Mouse (Mus musculus) ES-Bruce4 (cell line): ENCODE measurements around the gene Gm28048. TPM values are rescaled to one million over a fixed set of nuclear protein-coding genes. Genes with fewer than 3 reads are reported as not detected.

Source experiments
- H3K27ac ChIP-seq: 2 replicates; pipeline ENCODE4 v1.5.1; 2012; ENCODE audit warnings: low read length, inconsistent platforms; ENCODE audit not compliant: insufficient read depth
- H3K27me3 ChIP-seq: 2 replicates; pipeline ENCODE4 v1.6.1; 2012; ENCODE audit warnings: mild to moderate bottlenecking, low read length, inconsistent platforms; ENCODE audit not compliant: control insufficient read depth, poor library complexity, insufficient read depth, severe bottlenecking
- H3K36me3 ChIP-seq: 2 replicates; pipeline ENCODE4 v1.6.1; 2012; ENCODE audit warnings: inconsistent platforms, mild to moderate bottlenecking, low read length, moderate library complexity; ENCODE audit not compliant: control insufficient read depth, poor library complexity, insufficient read depth, severe bottlenecking
- H3K4me1 ChIP-seq: one replicate; pipeline ENCODE4 v1.8.1; 2011; ENCODE audit warnings: low read length; ENCODE audit not compliant: control insufficient read depth, insufficient read depth
- H3K4me3 ChIP-seq: 2 replicates; pipeline ENCODE4 v1.5.1; 2011; ENCODE audit warnings: low read depth, mild to moderate bottlenecking, low read length
- H3K9ac ChIP-seq: 2 replicates; pipeline ENCODE4 v1.6.1; 2012; ENCODE audit warnings: low read depth, mild to moderate bottlenecking, inconsistent platforms; ENCODE audit not compliant: poor library complexity, severe bottlenecking
- H3K9me3 ChIP-seq: replicated peaks from 2 replicates; pipeline ENCODE4 v1.6.1; 2012; ENCODE audit warnings: mild to moderate bottlenecking, low read length, inconsistent platforms; ENCODE audit not compliant: control insufficient read depth, poor library complexity, insufficient read depth, severe bottlenecking
- CTCF ChIP-seq: IDR thresholded peaks from one replicate; pipeline ENCODE4 v1.8.1; 2011; ENCODE audit warnings: low read depth, low read length
- EP300 ChIP-seq: IDR thresholded peaks from 2 replicates; pipeline ENCODE4 v1.6.1; 2011; ENCODE audit warnings: low read depth, low read length; ENCODE audit not compliant: insufficient read depth
- POLR2A ChIP-seq: IDR thresholded peaks from one replicate; pipeline ENCODE4 v1.8.1; 2011; ENCODE audit warnings: low read length; ENCODE audit not compliant: insufficient read depth
- polyA plus RNA-seq: library from polyadenylated mRNA; stranded (reverse); fragments of >200 nt; gene quantifications from 2 replicates; pipeline ENCODE4 v1.2.4, GENCODE M21; 2011; ENCODE audit warnings: low read depth; ENCODE audit not compliant: missing spikeins, insufficient read depth, insufficient read length

The Gm28048 gene
- polyA plus RNA-seq, 1 experiment = 33.6 TPM

- Histone ChIP-seq H3K36me3 (no peaks in the 10 kb centered on the region), H3K9me3 (no peaks in the 10 kb centered on the region), H3K9ac (peak overlapping the region; percentile 93), H3K27ac (peak overlapping the region; percentile 27; the same call in 1 of the 2 replicates), H3K4me1 (peaks cover 2% of the 10 kb centered on the region), H3K27me3 (no peaks in the 10 kb centered on the region), H3K4me3 (peak overlapping the region; percentile 97)
- TF ChIP-seq CTCF (no peak), POLR2A (no peak), EP300 (no peak)
These were observed 123.2 kb downstream of the Gm28048 start for GRCm38 (mm10) chr11:22858441-22859300.

DNA sequence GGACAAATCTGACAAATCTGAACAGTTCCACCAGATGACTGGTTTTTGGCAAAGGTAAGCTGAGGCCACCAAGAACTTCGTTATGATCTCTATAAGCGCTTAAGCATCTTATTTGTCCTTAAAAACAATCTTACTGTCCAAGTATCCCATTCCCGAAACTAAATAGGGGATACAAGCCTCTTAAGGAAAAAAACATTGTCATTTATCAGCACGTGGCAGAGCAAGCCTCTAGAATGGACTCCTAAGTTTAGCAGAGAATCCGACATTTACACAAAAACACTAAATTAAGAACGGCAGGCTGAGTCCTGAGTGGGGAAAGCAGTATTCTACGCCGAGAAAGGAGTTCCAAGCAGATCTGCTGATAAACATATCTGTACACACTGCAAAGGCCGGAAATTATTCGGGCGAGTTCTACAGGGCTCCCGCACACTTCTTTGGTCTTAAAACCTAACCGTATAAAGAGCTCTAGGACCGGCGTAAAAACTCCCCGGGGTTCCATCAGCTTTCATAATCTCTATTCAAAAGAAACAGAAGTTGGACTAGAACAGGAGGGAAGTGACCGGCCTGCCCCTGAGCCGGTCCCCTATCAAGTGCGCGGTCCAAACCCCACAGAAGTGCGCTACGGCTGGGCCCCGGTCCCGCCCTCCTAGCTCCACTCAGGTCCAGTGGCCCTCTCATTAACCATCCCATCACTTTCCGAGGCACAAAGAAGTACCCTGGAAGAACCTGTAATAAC is 124.0 kb downstream of the Gm28048 start:
- H3K27ac ChIP-seq = no peak overlapping the region
- TF ChIP-seq CTCF (no peak), POLR2A (no peak), EP300 (no peak)
- H3K4me1 ChIP-seq = peaks cover 1% of the 10 kb centered on the region
- H3K27me3 ChIP-seq = no peaks in the 10 kb centered on the region
- H3K4me3 ChIP-seq = peak overlapping the region; percentile 97
- H3K36me3 ChIP-seq = no peaks in the 10 kb centered on the region
- H3K9ac ChIP-seq = peak overlapping the region; percentile 93
- no peaks in the 10 kb centered on the region for H3K9me3 ChIP-seq

- TF ChIP-seq CTCF (no peak), POLR2A (no peak), EP300 (no peak)
- peaks cover 5% of the 10 kb centered on the region for H3K4me1 ChIP-seq
- no peak overlapping the region for H3K27ac ChIP-seq
- H3K4me3 ChIP-seq = no peak overlapping the region
- H3K9me3 ChIP-seq = no peaks in the 10 kb centered on the region
- H3K9ac ChIP-seq = peak overlapping the region; percentile 93; the same call in 1 of the 2 replicates
- no peaks in the 10 kb centered on the region for H3K36me3 ChIP-seq
- H3K27me3 ChIP-seq = no peaks in the 10 kb centered on the region
These were observed 124.7 kb downstream of the Gm28048 start for GRCm38 (mm10) chr11:22857106-22857704.

GRCm38 (mm10) chr11:22856371-22856965 is 125.4 kb downstream of the Gm28048 start:
- H3K27me3 ChIP-seq = no peaks in the 10 kb centered on the region
- H3K27ac ChIP-seq = no peak overlapping the region
- 0 out of 2 replicates have a peak overlapping the region, but pooled peaks have one; percentile 17 for H3K9ac ChIP-seq
- TF ChIP-seq CTCF = no peak
- no peak for TF ChIP-seq EP300
- no peak for TF ChIP-seq POLR2A
- H3K36me3 ChIP-seq = no peaks in the 10 kb centered on the region
- H3K9me3 ChIP-seq = no peaks in the 10 kb centered on the region
- H3K4me3 ChIP-seq = peak overlapping the region; percentile 30; the same call in 1 of the 2 replicates
- peaks cover 5% of the 10 kb centered on the region for H3K4me1 ChIP-seq

DNA sequence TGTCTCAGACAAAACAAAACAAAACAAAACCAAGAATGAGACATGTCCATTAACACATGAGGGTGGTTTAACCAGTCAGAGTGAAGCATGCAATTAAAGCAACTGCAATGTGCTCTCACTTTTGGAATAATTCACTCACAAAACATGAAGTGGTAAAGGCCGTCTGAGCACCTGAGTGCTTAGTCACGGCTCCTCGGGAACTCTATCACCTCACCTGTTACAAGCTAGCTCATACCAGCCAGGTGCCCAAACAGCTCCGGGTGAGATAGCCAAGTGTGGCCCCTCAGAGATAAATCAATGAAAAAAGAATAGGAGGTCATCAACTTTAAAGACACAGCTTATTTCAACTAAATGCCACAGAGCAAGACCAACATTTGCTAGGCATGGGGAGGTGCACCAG is 127.3 kb downstream of the Gm28048 start:
- Histone ChIP-seq H3K4me3 (peak overlapping the region; percentile 32; the same call in 1 of the 2 replicates), H3K36me3 (no peaks in the 10 kb centered on the region), H3K27ac (peak overlapping the region; percentile 97), H3K4me1 (peaks cover 9% of the 10 kb centered on the region), H3K9me3 (no peaks in the 10 kb centered on the region), H3K9ac (peak overlapping the region; percentile 14; the same call in 1 of the 2 replicates), H3K27me3 (no peaks in the 10 kb centered on the region)
- no peak for TF ChIP-seq EP300
- no peak for TF ChIP-seq POLR2A
